Mouse (Mus musculus): ENCODE results near the gene Catsper4. TPM values are rescaled to one million over a fixed set of nuclear protein-coding genes. Genes with fewer than 3 reads are reported as not detected.

Catsper4 gene
- polyA plus RNA-seq, 1 experiment from 2014 or later: not detected

- Histone ChIP-seq H3K27me3 (replicated peaks) (no peaks in the 10 kb centered on the region), H3K4me3 (no peak overlapping the region), H3K9me3 (no peaks in the 10 kb centered on the region), H3K9ac (no peak overlapping the region), H3K4me2 (no peak overlapping the region), H3K4me1 (no peaks in the 10 kb centered on the region), H3K27ac (no peak overlapping the region), H3K36me3 (replicated peaks) (no peaks in the 10 kb centered on the region)
- WGBS: 91% methylated on average over 17 of the region's 17 CpGs
- ATAC-seq (replicated peaks): no peak
Measured at GRCm38 (mm10) chr4:134203340-134203896, 23.8 kb downstream of the Catsper4 start.

- no peak for ATAC-seq (replicated peaks)
- no peak within 1 kb of the TSS for H3K9ac ChIP-seq
- 88% methylated on average over 4 of the region's 4 CpGs for WGBS
- no peaks in the 10 kb centered on the region for H3K36me3 ChIP-seq (replicated peaks)
- H3K27me3 ChIP-seq (replicated peaks): no peaks in the 10 kb centered on the region
- H3K4me3 ChIP-seq: no peak within 1 kb of the TSS
- no peaks in the 10 kb centered on the region for H3K9me3 ChIP-seq
- no peak within 1 kb of the TSS for H3K27ac ChIP-seq
- no peaks in the 10 kb centered on the region for H3K4me1 ChIP-seq
- H3K4me2 ChIP-seq: no peak within 1 kb of the TSS
Measured at GRCm38 (mm10) chr4:134202904-134203303, 24.3 kb downstream of the Catsper4 start, which contains the start of gene Gm7534. Gene Gm7534, minus strand, starts transcription at chr4:134203004.

GRCm38 (mm10) chr4:134199371-134199770, 27.8 kb downstream of the Catsper4 start:
- H3K4me2 ChIP-seq: no peak overlapping the region
- no peaks in the 10 kb centered on the region for H3K27me3 ChIP-seq (replicated peaks)
- H3K4me1 ChIP-seq: no peaks in the 10 kb centered on the region
- no peaks in the 10 kb centered on the region for H3K36me3 ChIP-seq (replicated peaks)
- no peak overlapping the region for H3K9ac ChIP-seq
- WGBS: 81% methylated on average over 2 of the region's 2 CpGs
- H3K9me3 ChIP-seq: no peaks in the 10 kb centered on the region
- no peak overlapping the region for H3K27ac ChIP-seq
- ATAC-seq (replicated peaks): no peak
- no peak overlapping the region for H3K4me3 ChIP-seq

- Histone ChIP-seq H3K27me3 (replicated peaks) (no peaks in the 10 kb centered on the region), H3K4me2 (peak overlapping the region; percentile 77), H3K9me3 (no peaks in the 10 kb centered on the region), H3K27ac (peak overlapping the region; percentile 82), H3K9ac (peak overlapping the region; percentile 69), H3K4me3 (peak overlapping the region; percentile 81), H3K36me3 (replicated peaks) (no peaks in the 10 kb centered on the region), H3K4me1 (peaks cover 11% of the 10 kb centered on the region)
- peak; percentile 5; the same call in 1 of the 2 replicates for ATAC-seq (replicated peaks)
- WGBS: under 1% methylated on average over 22 of the region's 22 CpGs
Measured at GRCm38 (mm10) chr4:134186268-134186667, 40.9 kb downstream of the Catsper4 start.

- Histone ChIP-seq H3K4me3 (peak overlapping the region; percentile 81), H3K4me1 (peaks cover 11% of the 10 kb centered on the region), H3K27me3 (replicated peaks) (no peaks in the 10 kb centered on the region), H3K4me2 (peak overlapping the region; percentile 77), H3K9ac (peak overlapping the region; percentile 69; the same call in 1 of the 2 replicates), H3K36me3 (replicated peaks) (no peaks in the 10 kb centered on the region), H3K27ac (no peak overlapping the region), H3K9me3 (no peaks in the 10 kb centered on the region)
- ATAC-seq (replicated peaks): no peak
- 69% methylated on average over 3 of the region's 3 CpGs for WGBS
Measured at GRCm38 (mm10) chr4:134185569-134185968, 41.6 kb downstream of the Catsper4 start.

- Histone ChIP-seq H3K4me2 (no peak overlapping the region), H3K36me3 (replicated peaks) (no peaks in the 10 kb centered on the region), H3K4me3 (no peak overlapping the region), H3K9me3 (no peaks in the 10 kb centered on the region), H3K4me1 (peaks cover 11% of the 10 kb centered on the region), H3K27ac (no peak overlapping the region), H3K27me3 (replicated peaks) (no peaks in the 10 kb centered on the region), H3K9ac (no peak overlapping the region)
- WGBS: 87% methylated on average over 3 of the region's 3 CpGs
- no peak for ATAC-seq (replicated peaks)
Measured at GRCm38 (mm10) chr4:134183711-134184110, 43.5 kb downstream of the Catsper4 start.

GRCm38 (mm10) chr4:134181825-134182224, 45.4 kb downstream of the Catsper4 start:
- Histone ChIP-seq H3K36me3 (replicated peaks) (no peaks in the 10 kb centered on the region), H3K4me3 (no peak overlapping the region), H3K9me3 (no peaks in the 10 kb centered on the region), H3K9ac (no peak overlapping the region), H3K27ac (no peak overlapping the region), H3K4me1 (peaks cover 11% of the 10 kb centered on the region), H3K4me2 (no peak overlapping the region), H3K27me3 (replicated peaks) (no peaks in the 10 kb centered on the region)
- no peak for ATAC-seq (replicated peaks)

- no peaks in the 10 kb centered on the region for H3K36me3 ChIP-seq (replicated peaks)
- no peak overlapping the region for H3K4me3 ChIP-seq
- H3K27me3 ChIP-seq (replicated peaks): no peaks in the 10 kb centered on the region
- peaks cover 9% of the 10 kb centered on the region for H3K4me1 ChIP-seq
- no peak overlapping the region for H3K9ac ChIP-seq
- H3K4me2 ChIP-seq: no peak overlapping the region
- no peak for ATAC-seq (replicated peaks)
- no peak overlapping the region for H3K27ac ChIP-seq
- 100% methylated on average over 1 of the region's 1 CpGs for WGBS
- no peaks in the 10 kb centered on the region for H3K9me3 ChIP-seq
Measured at GRCm38 (mm10) chr4:134181112-134181511, 46.1 kb downstream of the Catsper4 start.

- Histone ChIP-seq H3K4me2 (no peak overlapping the region), H3K9me3 (no peaks in the 10 kb centered on the region), H3K4me3 (no peak overlapping the region), H3K36me3 (replicated peaks) (no peaks in the 10 kb centered on the region), H3K4me1 (no peaks in the 10 kb centered on the region), H3K9ac (no peak overlapping the region), H3K27me3 (replicated peaks) (no peaks in the 10 kb centered on the region), H3K27ac (no peak overlapping the region)
- WGBS: 82% methylated on average over 3 of the region's 3 CpGs
- no peak for ATAC-seq (replicated peaks)
Measured at GRCm38 (mm10) chr4:134172391-134172790, 54.8 kb downstream of the Catsper4 start.

GRCm38 (mm10) chr4:134166906-134167305, 60.3 kb downstream of the Catsper4 start:
- Histone ChIP-seq H3K36me3 (replicated peaks) (no peaks in the 10 kb centered on the region), H3K27ac (no peak overlapping the region), H3K9me3 (no peaks in the 10 kb centered on the region), H3K4me3 (no peak overlapping the region), H3K4me2 (no peak overlapping the region), H3K4me1 (no peaks in the 10 kb centered on the region), H3K27me3 (replicated peaks) (no peaks in the 10 kb centered on the region), H3K9ac (no peak overlapping the region)
- no peak for ATAC-seq (replicated peaks)
- 93% methylated on average over 3 of the region's 3 CpGs for WGBS

GRCm38 (mm10) chr4:134165548-134166465, 61.4 kb downstream of the Catsper4 start:
- Histone ChIP-seq H3K9me3 (no peaks in the 10 kb centered on the region), H3K4me1 (no peaks in the 10 kb centered on the region), H3K27ac (no peak overlapping the region), H3K4me2 (no peak overlapping the region), H3K36me3 (replicated peaks) (no peaks in the 10 kb centered on the region), H3K27me3 (replicated peaks) (no peaks in the 10 kb centered on the region), H3K9ac (no peak overlapping the region), H3K4me3 (no peak overlapping the region)
- no peak for ATAC-seq (replicated peaks)
- WGBS: 93% methylated on average over 3 of the region's 3 CpGs

GRCm38 (mm10) chr4:134165024-134165423, 62.2 kb downstream of the Catsper4 start:
- Histone ChIP-seq H3K4me3 (no peak overlapping the region), H3K4me1 (no peaks in the 10 kb centered on the region), H3K36me3 (replicated peaks) (no peaks in the 10 kb centered on the region), H3K4me2 (no peak overlapping the region), H3K27ac (no peak overlapping the region), H3K9ac (no peak overlapping the region), H3K27me3 (replicated peaks) (no peaks in the 10 kb centered on the region), H3K9me3 (no peaks in the 10 kb centered on the region)
- WGBS: 86% methylated on average over 6 of the region's 6 CpGs
- no peak for ATAC-seq (replicated peaks)
